Mouse (Mus musculus) small intestine, adult 2 months (tissue): Measurements from ENCODE around the gene Ankrd28.

Source experiments
- CTCF ChIP-seq: fragments of 200-500 bp; IDR thresholded peaks from 2 replicates; pipeline ENCODE4 v1.5.1; 2012; ENCODE audit warnings: low read depth, mild to moderate bottlenecking, control low read depth, inconsistent platforms, low read length, moderate library complexity, mixed read lengths; ENCODE audit not compliant: insufficient replicate concordance, insufficient read length; ENCODE audit errors: extremely low read depth
- POLR2A ChIP-seq: fragments of 200-500 bp; IDR thresholded peaks from 2 replicates; pipeline ENCODE4 v1.6.1; 2012; ENCODE audit warnings: low read depth, mild to moderate bottlenecking, control low read depth, inconsistent platforms, low read length, moderate library complexity

DNA sequence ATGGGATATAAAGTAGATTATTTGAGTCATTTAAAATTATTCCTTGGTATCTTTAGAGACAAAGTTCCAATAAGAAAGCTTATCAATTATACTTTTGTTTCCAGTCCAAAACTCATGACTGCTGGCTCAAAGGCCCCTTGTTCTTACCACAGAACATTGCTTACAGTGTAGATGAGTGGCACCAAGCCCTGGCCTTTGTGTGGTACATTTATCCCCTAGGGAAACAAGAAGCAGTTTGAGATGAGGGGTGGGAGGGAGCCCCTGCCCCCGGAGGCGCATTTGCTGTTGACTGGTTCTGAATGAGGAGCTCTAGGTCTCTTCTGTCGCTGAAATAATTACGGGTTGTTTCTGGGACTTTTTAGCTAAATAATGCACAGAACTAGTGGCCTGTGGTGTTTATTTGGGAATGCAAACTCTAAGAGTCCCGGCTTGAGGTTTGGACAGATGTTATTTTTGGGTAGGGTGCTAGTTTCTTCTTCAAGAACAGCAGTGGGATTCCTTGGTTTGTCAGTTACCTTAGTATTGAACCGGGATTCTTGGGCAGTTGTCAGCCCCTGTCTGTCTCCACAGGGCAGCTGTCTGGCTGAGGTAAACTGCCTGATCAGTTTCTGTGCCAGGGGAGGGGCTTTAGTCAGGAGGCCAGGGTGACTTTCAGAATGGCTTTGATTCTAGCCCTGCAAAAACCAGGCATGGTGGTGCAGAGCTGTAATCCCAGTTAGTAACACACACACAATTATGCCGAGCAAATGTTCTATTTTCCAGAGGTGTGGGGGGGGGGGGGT is 169.9 kb downstream of the Ankrd28 start:
- no peak for TF ChIP-seq CTCF
- TF ChIP-seq POLR2A, result no peak
